10 mouse cellular contexts compared by ENCODE assay signal in genomic region chr5:133532678-133533077, GRCm38 (mm10).
DNase-seq lines count a peak whose midpoint lies in the region; ATAC-seq and TF ChIP-seq lines count a peak whose summit lies in the region.
"Had no signal": no experiment of that assay in that cellular context is flagged by ENCODE, and none has a peak within 500 bp of the region (broad histone marks: within the 10 kb centered on the region; RNA-seq: fewer than 3 reads in every experiment).

No protein-coding gene starts in this region.

- peak in 1 of 2 experiments; percentile 2 for DNase-seq in heart, adult 2 months
- no peak for DNase-seq in heart, adult 11 months
- peak; percentile 61 for DNase-seq in midbrain, embryonic 14.5 days
- DNase-seq in embryo, embryonic 11.5 days (ENCODE audit: low read depth, low spot score), result peak; percentile 8
- peak; percentile 6 for DNase-seq in right cerebral cortex, postnatal 4 days
- no peak for DNase-seq in MN1 (ENCODE audit: low spot score)
- DNase-seq in spleen, adult 12 weeks (ENCODE audit: low spot score), result no peak
- DNase-seq: liver, embryonic 13.5 days had no signal

- H3K4me1 ChIP-seq in heart, adult 2 months (ENCODE audit: control insufficient read depth, insufficient read depth, low read length), result no peaks in the 10 kb centered on the region
- no peaks in the 10 kb centered on the region for H3K4me1 ChIP-seq in midbrain, embryonic 14.5 days (ENCODE audit: control insufficient read depth, insufficient read depth, low read length)
- H3K4me1 ChIP-seq in midbrain, embryonic 15.5 days, result no peaks in the 10 kb centered on the region
- H3K4me1 ChIP-seq: liver, embryonic 13.5 days had no signal

- H3K4me2 ChIP-seq in midbrain, embryonic 14.5 days (ENCODE audit: low read length), result no peak overlapping the region
- no peak overlapping the region for H3K4me2 ChIP-seq in midbrain, embryonic 15.5 days
- H3K4me2 ChIP-seq: liver, embryonic 13.5 days had no signal

- H3K27ac ChIP-seq in heart, adult 2 months, result no peak overlapping the region
- no peak overlapping the region for H3K27ac ChIP-seq in midbrain, embryonic 14.5 days (replicated peaks; ENCODE audit: low read depth, low read length)
- no peak overlapping the region for H3K27ac ChIP-seq in midbrain, embryonic 15.5 days
- H3K27ac ChIP-seq: liver, embryonic 13.5 days had no signal

- no peak overlapping the region for H3K9ac ChIP-seq in heart, adult 2 months (ENCODE audit: low read depth, low read length)
- no peak overlapping the region for H3K9ac ChIP-seq in midbrain, embryonic 14.5 days (replicated peaks; ENCODE audit: low read length)
- no peak overlapping the region for H3K9ac ChIP-seq in midbrain, embryonic 15.5 days
- H3K9ac ChIP-seq: liver, embryonic 13.5 days had no signal

- no peaks in the 10 kb centered on the region for H3K79me2 ChIP-seq in heart, adult 2 months (replicated peaks; ENCODE audit: control insufficient read depth, insufficient read depth, low read length)

- peak; percentile 67 for TF ChIP-seq CTCF in heart, adult 2 months (IDR thresholded peaks at IDR 0.05)

- intact Hi-C loops in heart, adult 2 months (cut with DNase I), result loop anchor here (5.0 kb wide), 1 partner anchor 1300 kb away; no protein-coding TSS in a partner anchor

- H3K27me3 ChIP-seq in heart, adult 2 months (ENCODE audit: control insufficient read depth, insufficient read depth, low read length), result no peaks in the 10 kb centered on the region
- no peaks in the 10 kb centered on the region for H3K27me3 ChIP-seq in midbrain, embryonic 14.5 days (ENCODE audit: control insufficient read depth, insufficient read depth, low read length)
- H3K27me3 ChIP-seq in midbrain, embryonic 15.5 days (replicated peaks), result no peaks in the 10 kb centered on the region
- H3K27me3 ChIP-seq: liver, embryonic 13.5 days had no signal

- no peak overlapping the region for H3K4me3 ChIP-seq in heart, adult 2 months
- no peak overlapping the region for H3K4me3 ChIP-seq in midbrain, embryonic 14.5 days (replicated peaks; ENCODE audit: low read depth, low read length)
- H3K4me3 ChIP-seq in midbrain, embryonic 15.5 days, result no peak overlapping the region
- H3K4me3 ChIP-seq: liver, embryonic 13.5 days had no signal

- no peaks in the 10 kb centered on the region for H3K9me3 ChIP-seq in midbrain, embryonic 14.5 days (ENCODE audit: control insufficient read depth, low read length)
- no peaks in the 10 kb centered on the region for H3K9me3 ChIP-seq in midbrain, embryonic 15.5 days

- TF ChIP-seq POLR2A in heart, adult 2 months (IDR thresholded peaks at IDR 0.05; ENCODE audit: insufficient read depth, low read depth, low read length), result no peak

- no peaks in the 10 kb centered on the region for H3K36me3 ChIP-seq in heart, adult 2 months (ENCODE audit: control insufficient read depth, insufficient read depth, low read length)
- no peaks in the 10 kb centered on the region for H3K36me3 ChIP-seq in midbrain, embryonic 14.5 days (ENCODE audit: control insufficient read depth, insufficient read depth, low read length)
- H3K36me3 ChIP-seq in midbrain, embryonic 15.5 days (replicated peaks), result no peaks in the 10 kb centered on the region
- H3K36me3 ChIP-seq: G1E; liver, embryonic 13.5 days had no signal

- TF ChIP-seq EP300 in heart, adult 2 months (IDR thresholded peaks at IDR 0.05; ENCODE audit: insufficient read depth, low read depth, low read length), result no peak

- ATAC-seq in midbrain, embryonic 14.5 days (ENCODE audit: low FRiP score, low TSS enrichment), result no peak
- ATAC-seq in midbrain, embryonic 15.5 days (replicated peaks), result no peak

Comparison
In these comparisons a context has a peak if more than half of its experiments do, and no peak if none do; other contexts are left out.
1. DNase-seq: peak in midbrain, embryonic 14.5 days (single experiment), embryo, embryonic 11.5 days (single experiment) and right cerebral cortex, postnatal 4 days (single experiment); none in heart, adult 11 months (single experiment), MN1 (single experiment) and spleen, adult 12 weeks (single experiment).